Mouse (Mus musculus): ENCODE measurements around the gene Klhl10. TPM values are rescaled to one million over a fixed set of nuclear protein-coding genes. Genes with fewer than 3 reads are reported as not detected.

Gene Klhl10
- polyA plus RNA-seq, 1 experiment, result not detected

GRCm38 (mm10) chr11:100398517-100398916, 43.2 kb upstream of the Klhl10 start:
- Histone ChIP-seq H3K4me3 (ENCODE audit: insufficient read depth, low read depth, low read length) (no peak overlapping the region), H3K4me1 (ENCODE audit: control insufficient read depth, insufficient read depth, low read length) (peaks cover 45% of the 10 kb centered on the region), H3K27ac (ENCODE audit: insufficient read depth, low read depth, low read length) (no peak overlapping the region)
- 95% methylated on average over 7 of the region's 7 CpGs for WGBS
- TF ChIP-seq CTCF (IDR thresholded peaks at IDR 0.05; ENCODE audit: insufficient read depth, low read depth, low read length) (no peak), POLR2A (IDR thresholded peaks at IDR 0.05; ENCODE audit: insufficient read depth, low read depth, low read length) (no peak)

- no peak for TF ChIP-seq CTCF (IDR thresholded peaks at IDR 0.05; ENCODE audit: insufficient read depth, low read depth, low read length)
- TF ChIP-seq POLR2A (IDR thresholded peaks at IDR 0.05; ENCODE audit: insufficient read depth, low read depth, low read length), result no peak
- Histone ChIP-seq H3K4me1 (ENCODE audit: control insufficient read depth, insufficient read depth, low read length) (peaks cover 44% of the 10 kb centered on the region), H3K27ac (ENCODE audit: insufficient read depth, low read depth, low read length) (0 out of 2 replicates have a peak overlapping the region, but pooled peaks have one; percentile 0), H3K4me3 (ENCODE audit: insufficient read depth, low read depth, low read length) (no peak overlapping the region)
- 59% methylated on average over 9 of the region's 9 CpGs for WGBS
These were observed 42.4 kb upstream of the Klhl10 start for GRCm38 (mm10) chr11:100399320-100399719.

DNA sequence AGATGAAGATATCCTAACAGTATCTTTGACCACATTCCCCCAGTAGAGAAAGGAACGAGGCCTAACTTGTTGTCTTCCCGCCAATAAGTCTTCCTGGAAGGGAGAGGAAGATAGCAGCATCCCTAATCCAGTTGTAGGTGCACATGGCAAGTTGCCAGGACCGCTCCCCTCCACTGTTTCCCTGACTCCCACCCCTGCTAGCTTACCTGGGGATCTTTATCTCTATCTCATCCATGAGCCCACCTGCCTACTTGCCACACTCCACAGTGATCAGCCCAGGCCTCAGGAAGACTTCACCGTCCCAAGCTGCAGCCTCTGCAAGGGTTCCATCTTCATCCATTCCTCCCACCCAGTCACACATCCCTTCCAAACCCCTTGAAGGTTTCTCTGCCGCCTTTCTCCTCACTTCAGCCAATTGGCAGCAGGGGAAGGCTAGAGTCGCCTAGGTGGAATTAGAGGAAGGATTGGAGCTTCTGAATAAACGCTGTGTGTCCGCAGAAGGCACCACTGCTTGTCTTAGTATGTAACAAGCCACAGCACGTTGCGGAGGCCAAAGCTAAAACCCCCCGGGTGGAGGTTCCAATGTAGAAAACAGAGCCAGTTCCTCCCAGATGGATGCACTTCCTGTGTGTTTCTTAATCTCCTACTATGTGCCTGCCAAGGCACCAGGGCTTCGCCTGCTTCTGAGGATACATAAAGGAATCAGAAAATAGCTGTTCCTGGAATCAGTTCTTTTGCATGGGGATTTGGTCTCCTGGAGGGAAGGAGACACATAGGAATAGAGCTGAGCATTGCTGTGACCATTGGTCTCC, 41.8 kb upstream of the Klhl10 start:
- Histone ChIP-seq H3K4me1 (ENCODE audit: control insufficient read depth, insufficient read depth, low read length) (peaks cover 43% of the 10 kb centered on the region), H3K27ac (ENCODE audit: insufficient read depth, low read depth, low read length) (no peak overlapping the region), H3K4me3 (ENCODE audit: insufficient read depth, low read depth, low read length) (no peak overlapping the region)
- no peak for TF ChIP-seq POLR2A (IDR thresholded peaks at IDR 0.05; ENCODE audit: insufficient read depth, low read depth, low read length)
- no peak for TF ChIP-seq CTCF (IDR thresholded peaks at IDR 0.05; ENCODE audit: insufficient read depth, low read depth, low read length)
- WGBS, result 73% methylated on average over 12 of the region's 12 CpGs

- H3K4me1 ChIP-seq (ENCODE audit: control insufficient read depth, insufficient read depth, low read length), result peaks cover 35% of the 10 kb centered on the region
- no peak overlapping the region for H3K4me3 ChIP-seq (ENCODE audit: insufficient read depth, low read depth, low read length)
- TF ChIP-seq POLR2A (IDR thresholded peaks at IDR 0.05; ENCODE audit: insufficient read depth, low read depth, low read length) (no peak), CTCF (IDR thresholded peaks at IDR 0.05; ENCODE audit: insufficient read depth, low read depth, low read length) (no peak)
- 85% methylated on average over 6 of the region's 6 CpGs for WGBS
- no peak overlapping the region for H3K27ac ChIP-seq (ENCODE audit: insufficient read depth, low read depth, low read length)
These were observed 40.9 kb upstream of the Klhl10 start for GRCm38 (mm10) chr11:100400842-100401241.

GRCm38 (mm10) chr11:100402240-100402639, 39.5 kb upstream of the Klhl10 start:
- H3K4me3 ChIP-seq (ENCODE audit: insufficient read depth, low read depth, low read length), result no peak overlapping the region
- peak overlapping the region; percentile 87 for H3K27ac ChIP-seq (ENCODE audit: insufficient read depth, low read depth, low read length)
- 13% methylated on average over 6 of the region's 6 CpGs for WGBS
- TF ChIP-seq POLR2A (IDR thresholded peaks at IDR 0.05; ENCODE audit: insufficient read depth, low read depth, low read length) (no peak), CTCF (IDR thresholded peaks at IDR 0.05; ENCODE audit: insufficient read depth, low read depth, low read length) (peak; percentile 12; the same call in 1 of the 2 replicates)
- H3K4me1 ChIP-seq (ENCODE audit: control insufficient read depth, insufficient read depth, low read length), result peaks cover 30% of the 10 kb centered on the region

DNA sequence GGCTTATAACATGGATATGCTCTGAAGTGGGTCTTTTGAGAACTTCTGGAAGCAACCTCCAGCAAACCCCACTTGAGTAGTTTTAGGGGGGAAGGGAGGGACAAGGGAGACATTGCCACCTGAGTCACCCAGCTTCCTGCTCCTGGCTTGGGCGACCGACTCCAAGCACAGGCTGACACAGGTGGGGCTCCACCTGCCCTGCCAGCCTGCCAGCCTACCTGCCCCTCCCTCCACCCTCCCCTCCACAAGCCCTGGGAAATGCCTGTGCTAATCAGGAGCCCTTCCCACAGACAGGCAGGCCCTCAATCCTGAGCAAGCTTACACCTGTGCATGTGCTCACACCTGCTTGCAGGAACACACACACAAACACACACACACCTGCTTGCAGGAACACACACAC, 39.0 kb upstream of the Klhl10 start:
- peaks cover 30% of the 10 kb centered on the region for H3K4me1 ChIP-seq (ENCODE audit: control insufficient read depth, insufficient read depth, low read length)
- TF ChIP-seq CTCF (IDR thresholded peaks at IDR 0.05; ENCODE audit: insufficient read depth, low read depth, low read length) (no peak), POLR2A (IDR thresholded peaks at IDR 0.05; ENCODE audit: insufficient read depth, low read depth, low read length) (no peak)
- H3K4me3 ChIP-seq (ENCODE audit: insufficient read depth, low read depth, low read length), result no peak overlapping the region
- H3K27ac ChIP-seq (ENCODE audit: insufficient read depth, low read depth, low read length), result peak overlapping the region; percentile 87
- WGBS, result 52% methylated on average over 2 of the region's 2 CpGs

DNA sequence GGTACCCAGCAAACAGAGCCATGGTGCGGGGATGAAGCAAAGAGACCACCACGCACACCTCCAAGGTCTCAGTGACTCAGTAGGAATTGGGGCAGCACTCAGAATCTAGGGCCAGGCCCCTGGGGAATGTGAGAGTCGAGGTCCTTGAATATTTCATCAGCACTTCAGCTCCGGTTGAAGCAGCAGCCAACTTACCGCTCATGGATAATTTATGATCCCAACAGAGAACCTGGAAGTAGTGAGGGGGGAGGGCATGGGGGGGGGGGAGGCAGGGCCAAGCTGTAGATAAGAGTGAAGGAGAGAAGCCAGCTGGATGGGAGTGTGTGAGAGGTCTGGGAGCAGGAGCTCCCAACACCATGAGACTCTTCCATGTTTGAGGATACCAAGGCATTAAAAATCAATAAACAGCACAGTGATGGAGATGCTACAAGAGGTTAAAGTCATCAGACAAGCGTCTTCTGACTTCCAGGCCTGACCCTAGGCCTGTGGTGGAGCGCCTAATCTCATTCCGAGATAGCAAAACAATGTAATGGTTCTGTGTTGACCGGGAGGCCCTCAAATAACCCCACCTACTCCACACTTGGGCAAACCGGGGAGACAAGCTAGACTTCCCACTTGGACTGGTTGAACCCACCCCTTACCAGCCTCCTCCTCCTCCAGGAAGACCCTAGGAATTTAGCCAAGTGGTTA, 38.1 kb upstream of the Klhl10 start:
- 77% methylated on average over 10 of the region's 10 CpGs for WGBS

DNA sequence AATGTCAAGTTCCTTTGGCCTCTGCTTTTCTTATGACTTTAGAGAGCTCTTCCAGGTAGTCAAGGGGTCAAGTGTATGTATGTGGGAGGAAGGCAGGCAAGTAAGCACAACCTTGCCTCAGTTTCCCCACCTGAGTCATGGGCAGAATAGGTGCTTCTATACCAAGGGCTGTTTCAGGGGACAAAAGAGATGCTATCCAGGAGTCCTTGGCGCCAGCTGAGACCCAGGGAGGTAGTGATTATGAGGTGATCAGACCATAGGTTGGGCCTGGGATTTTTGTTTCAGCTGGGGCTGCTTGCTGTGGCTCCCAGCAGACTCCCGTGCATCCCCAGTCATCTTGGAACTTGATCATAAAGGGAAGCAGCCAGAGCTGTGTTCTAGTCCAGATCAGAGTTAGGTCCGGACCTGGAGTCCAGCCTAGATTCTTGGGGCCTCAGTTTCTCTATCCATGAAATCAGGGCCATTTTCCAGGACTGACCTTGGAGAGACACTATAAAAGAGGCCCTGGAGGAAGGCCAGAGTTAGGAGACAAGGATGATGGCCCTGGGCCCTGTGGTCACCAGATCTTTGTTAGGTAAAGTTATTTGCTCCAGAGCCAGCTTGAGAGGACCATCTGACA, 37.2 kb upstream of the Klhl10 start:
- H3K4me1 ChIP-seq (ENCODE audit: control insufficient read depth, insufficient read depth, low read length), result peaks cover 33% of the 10 kb centered on the region
- 91% methylated on average over 3 of the region's 3 CpGs for WGBS
- TF ChIP-seq POLR2A (IDR thresholded peaks at IDR 0.05; ENCODE audit: insufficient read depth, low read depth, low read length) (no peak), CTCF (IDR thresholded peaks at IDR 0.05; ENCODE audit: insufficient read depth, low read depth, low read length) (no peak)
- no peak overlapping the region for H3K27ac ChIP-seq (ENCODE audit: insufficient read depth, low read depth, low read length)
- no peak overlapping the region for H3K4me3 ChIP-seq (ENCODE audit: insufficient read depth, low read depth, low read length)

More for the DNA sequence above, 38.1 kb upstream of the Klhl10 start:
- no peak overlapping the region for H3K4me3 ChIP-seq (ENCODE audit: insufficient read depth, low read depth, low read length)
- TF ChIP-seq CTCF (IDR thresholded peaks at IDR 0.05; ENCODE audit: insufficient read depth, low read depth, low read length), result no peak
- no peak for TF ChIP-seq POLR2A (IDR thresholded peaks at IDR 0.05; ENCODE audit: insufficient read depth, low read depth, low read length)
- no peak overlapping the region for H3K27ac ChIP-seq (ENCODE audit: insufficient read depth, low read depth, low read length)
- H3K4me1 ChIP-seq (ENCODE audit: control insufficient read depth, insufficient read depth, low read length), result peaks cover 33% of the 10 kb centered on the region

- TF ChIP-seq CTCF (IDR thresholded peaks at IDR 0.05; ENCODE audit: insufficient read depth, low read depth, low read length) (no peak), POLR2A (IDR thresholded peaks at IDR 0.05; ENCODE audit: insufficient read depth, low read depth, low read length) (no peak)
- Histone ChIP-seq H3K27ac (ENCODE audit: insufficient read depth, low read depth, low read length) (no peak overlapping the region), H3K4me3 (ENCODE audit: insufficient read depth, low read depth, low read length) (no peak overlapping the region), H3K4me1 (ENCODE audit: control insufficient read depth, insufficient read depth, low read length) (peaks cover 28% of the 10 kb centered on the region)
- WGBS, result 83% methylated on average over 8 of the region's 8 CpGs
These were observed 35.4 kb upstream of the Klhl10 start for GRCm38 (mm10) chr11:100406273-100406672.

All from olfactory bulb, adult 2 months (tissue).